Mouse (Mus musculus): ENCODE measurements around the gene 9630041A04Rik.

Gene 9630041A04Rik

DNA sequence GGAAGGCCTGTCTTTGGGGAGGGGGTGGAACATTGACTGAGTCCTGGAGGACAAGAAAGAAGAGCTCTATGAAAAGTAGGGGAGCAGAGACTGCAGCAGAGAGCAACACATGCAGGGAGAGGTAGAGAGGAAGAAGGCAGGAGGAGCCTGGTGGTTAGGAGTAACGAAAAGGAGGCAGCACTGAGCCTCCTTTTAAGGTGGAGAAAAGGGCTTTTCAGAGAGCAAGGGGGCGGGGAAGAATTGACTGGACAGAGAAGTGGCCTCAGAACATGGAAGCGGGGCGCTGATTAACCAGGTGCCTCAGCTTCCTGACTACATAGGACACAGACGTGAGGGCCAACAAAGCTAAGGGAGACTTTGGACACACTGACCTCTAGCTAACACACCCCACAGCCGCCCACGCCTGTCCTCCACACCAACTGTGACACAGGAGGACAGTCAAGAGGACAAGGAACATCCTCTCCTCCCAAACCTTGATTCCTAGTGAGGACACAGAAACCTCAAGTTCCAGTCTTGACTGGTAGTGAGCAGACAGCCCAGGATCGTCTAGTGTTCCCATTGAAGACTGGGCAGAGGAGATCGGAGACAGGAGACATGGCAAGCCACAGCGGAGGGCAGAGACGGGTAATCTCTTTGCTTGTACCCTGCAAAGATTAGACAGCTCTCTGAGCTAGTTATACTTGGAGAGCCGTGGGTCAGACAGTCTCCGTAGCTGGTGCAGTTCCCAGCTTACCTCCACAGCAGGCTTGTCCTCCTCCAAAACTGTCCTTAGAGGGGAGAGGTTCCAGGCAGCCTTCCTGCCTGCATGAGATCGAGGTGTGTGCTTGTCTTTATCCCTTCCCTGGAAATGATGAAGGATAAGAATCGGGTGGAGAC, at the start of gene 9630041A04Rik:
Gene 9630041A04Rik, plus strand, starts transcription at position 246 of the 876 bp plus-strand sequence.
- no peak for DNase-seq (ENCODE audit: inconsistent age in 2 of 2, low spot score in 1 of 2)

DNA sequence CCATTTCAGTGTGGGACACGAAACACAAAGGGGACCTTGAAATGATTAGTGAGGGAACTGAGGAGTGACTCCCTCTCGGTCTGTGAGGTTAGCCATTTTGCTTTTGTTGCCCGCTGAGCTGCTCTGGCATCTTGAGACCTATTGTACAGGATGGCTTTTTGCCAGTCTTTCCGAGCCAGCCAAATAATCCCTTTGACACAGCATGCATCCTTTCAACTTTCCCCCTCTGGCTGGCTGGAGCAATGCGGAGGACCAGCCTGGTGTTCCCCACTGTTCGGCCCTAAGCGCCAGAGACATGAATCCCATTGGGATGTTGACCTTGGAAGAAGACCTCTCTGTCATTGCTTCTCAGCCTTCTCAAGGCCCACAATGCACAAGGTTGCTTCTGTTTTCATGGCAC, 37.7 kb upstream of the 9630041A04Rik start:
- DNase-seq (ENCODE audit: inconsistent age in 2 of 2, low spot score in 1 of 2) = peak in 1 of 2 experiments; percentile 28

DNA sequence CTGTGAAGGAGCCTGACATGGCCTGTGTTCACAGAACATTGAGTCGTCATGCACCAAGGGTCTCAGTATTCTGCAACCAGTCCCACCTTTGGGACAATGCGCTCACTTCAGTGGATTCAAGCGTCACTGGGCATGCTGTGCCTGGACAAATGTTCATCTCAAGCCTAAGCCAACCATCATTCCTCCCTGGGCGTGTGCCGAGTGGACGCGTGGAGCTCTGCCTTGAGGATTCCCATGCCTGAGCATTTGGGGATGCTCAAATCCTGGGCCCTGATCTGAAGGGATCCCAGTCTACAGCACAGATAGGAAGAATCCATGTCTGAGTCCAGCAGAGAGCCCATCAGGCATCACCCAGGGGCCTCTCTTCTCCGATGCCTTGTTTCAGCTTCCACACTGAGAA, 36.0 kb upstream of the 9630041A04Rik start:
- no peak for DNase-seq (ENCODE audit: inconsistent age in 2 of 2, low spot score in 1 of 2)

DNA sequence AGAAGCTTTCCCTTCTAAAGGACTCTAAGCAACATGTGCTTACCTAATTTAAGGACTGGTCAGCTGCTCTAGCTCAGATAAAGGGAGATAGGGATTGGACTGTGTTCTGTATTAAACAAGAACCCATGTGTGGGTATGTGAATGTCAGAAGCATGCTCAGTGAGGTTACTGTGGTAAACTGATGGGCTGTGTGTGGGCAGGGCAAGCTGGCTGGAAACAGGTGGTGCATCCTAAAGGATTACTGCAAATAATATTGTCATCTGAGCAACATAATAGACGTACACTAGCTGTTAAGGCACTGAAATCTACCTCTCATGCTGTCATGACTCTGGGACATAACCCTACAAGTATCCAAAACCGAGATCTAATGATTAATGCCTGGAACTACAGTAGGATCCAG, 28.0 kb upstream of the 9630041A04Rik start:
- no peak for DNase-seq (ENCODE audit: inconsistent age in 2 of 2, low spot score in 1 of 2)

DNA sequence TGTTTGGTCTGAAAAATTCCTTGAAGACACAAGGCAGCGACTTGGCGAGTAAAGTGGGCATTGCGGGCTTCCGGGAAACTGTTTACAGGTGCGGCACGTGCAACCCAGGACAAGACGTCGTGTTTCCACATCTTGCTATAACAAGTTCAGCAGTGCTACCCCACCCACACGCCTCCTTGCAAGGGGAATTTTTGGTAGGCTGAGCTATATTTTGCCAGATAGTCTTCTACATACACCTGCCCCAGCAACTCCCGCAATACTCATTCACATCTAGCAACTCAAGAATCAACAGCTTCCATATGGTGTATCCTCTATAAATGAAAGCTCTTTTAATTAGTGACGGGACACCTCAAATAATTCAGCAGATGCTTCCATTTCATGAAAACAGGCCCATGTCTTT, 20.5 kb upstream of the 9630041A04Rik start:
- DNase-seq (ENCODE audit: inconsistent age in 2 of 2, low spot score in 1 of 2) = no peak

DNA sequence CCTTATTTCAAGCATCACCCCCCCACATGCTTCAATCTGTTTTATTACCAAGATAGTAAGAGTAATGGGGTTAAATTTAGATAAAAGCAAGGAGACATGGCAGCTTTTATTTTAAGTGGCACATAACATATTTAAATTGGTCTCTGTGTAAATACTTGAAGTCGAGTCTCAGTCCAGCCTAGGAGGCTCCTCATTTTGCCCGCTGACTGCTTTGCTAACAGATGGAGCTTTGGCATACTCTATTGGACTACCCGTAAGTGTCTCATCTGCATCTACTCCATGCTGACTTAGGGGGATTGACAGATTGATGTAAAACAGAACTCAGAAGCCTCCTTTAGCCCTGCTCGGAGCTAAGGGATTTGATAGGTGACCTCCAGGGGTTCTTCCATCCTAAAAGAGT, 17.7 kb upstream of the 9630041A04Rik start:
- no peak for DNase-seq (ENCODE audit: inconsistent age in 2 of 2, low spot score in 1 of 2)

DNA sequence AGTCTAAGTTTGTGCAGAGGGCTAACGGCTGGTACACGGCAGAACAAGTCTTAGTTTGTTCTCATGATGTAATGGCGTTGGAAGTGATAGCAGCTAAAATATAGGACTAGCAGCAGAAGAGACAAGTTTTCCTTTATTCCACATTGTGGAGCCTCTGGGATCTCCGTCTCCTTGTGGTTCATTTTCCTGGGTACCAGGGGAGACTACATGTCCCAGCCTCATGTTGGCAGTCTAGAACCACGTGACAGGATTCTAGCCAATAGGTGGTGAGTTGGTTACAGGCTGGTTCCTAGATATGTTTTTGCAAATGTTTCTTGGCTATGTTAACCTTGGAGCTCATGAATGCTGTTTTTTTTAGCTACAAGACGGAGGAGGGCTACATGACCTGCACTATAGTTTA, 15.9 kb upstream of the 9630041A04Rik start:
- DNase-seq (ENCODE audit: inconsistent age in 2 of 2, low spot score in 1 of 2) = peak; percentile 7 to 54

DNA sequence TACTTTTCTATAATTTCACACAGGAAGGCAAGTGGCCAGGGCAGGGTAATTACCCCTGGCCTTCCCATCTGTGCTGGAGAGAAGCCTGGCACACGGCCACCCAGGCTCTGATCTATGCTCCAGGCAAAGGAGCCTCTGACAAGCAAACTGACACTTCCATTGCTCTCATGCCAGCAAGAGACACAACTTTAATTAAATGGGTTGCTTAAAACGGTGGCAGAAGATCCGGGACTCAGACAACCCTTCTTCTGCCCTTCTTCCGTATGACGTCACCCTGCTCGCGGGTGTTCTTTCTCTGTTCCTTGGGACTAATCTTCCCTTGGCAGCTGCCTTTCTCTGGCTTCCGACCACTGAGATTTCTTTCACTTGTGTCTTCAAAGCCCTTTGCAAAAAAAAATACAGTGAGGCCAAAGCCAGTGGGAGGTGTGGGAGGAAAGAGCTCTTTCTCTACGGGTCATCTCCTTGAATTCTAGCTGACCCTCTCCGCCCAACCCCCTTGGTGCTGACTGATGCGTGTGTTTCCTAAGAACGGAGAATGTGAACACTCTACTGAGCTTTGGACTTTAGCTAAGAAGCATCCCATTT, 932 bp downstream of the 9630041A04Rik start:
- peak; percentile 23 to 56 for DNase-seq (ENCODE audit: inconsistent age in 2 of 2, low spot score in 1 of 2)

DNA sequence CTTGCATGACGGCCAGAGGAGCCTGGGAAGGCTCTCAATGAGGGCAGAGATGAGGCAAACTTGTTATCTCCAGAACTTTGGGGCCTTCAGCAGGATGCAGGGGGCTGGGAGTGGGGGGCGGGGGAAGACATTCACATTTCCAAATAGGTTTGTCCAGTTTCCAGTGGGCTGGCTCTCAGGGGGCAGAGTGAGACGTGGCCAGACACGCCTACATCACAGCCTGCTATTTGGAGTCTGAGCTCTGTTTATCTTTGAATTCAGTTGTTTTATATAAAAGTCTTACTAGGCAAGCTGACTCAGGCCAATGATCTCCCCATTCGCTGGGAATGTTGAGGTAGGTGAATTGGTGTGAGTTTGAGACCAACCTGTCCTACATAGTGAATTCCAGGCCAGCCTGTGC, 1.5 kb downstream of the 9630041A04Rik start:
- DNase-seq (ENCODE audit: inconsistent age in 2 of 2, low spot score in 1 of 2) = no peak

DNA sequence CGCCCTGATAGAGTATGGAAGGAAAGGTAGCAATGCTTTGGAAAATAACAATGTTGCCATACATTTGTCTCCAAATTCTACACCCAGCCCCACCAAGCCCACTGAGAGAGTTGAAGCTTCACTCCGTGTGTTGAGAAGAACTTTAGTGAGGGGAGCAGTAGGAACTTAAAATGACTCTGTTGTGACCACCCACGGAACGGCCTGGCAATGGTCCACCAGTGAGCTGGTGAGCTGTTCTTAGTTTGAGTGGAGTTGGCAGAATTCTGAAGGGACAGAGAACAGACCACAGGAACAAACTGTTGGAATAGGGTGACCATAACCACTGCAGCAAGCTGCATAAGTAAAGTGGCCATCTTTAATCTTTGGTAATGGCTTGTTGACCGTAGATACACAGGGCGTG, 7.0 kb downstream of the 9630041A04Rik start:
- DNase-seq (ENCODE audit: inconsistent age in 2 of 2, low spot score in 1 of 2) = no peak

DNA sequence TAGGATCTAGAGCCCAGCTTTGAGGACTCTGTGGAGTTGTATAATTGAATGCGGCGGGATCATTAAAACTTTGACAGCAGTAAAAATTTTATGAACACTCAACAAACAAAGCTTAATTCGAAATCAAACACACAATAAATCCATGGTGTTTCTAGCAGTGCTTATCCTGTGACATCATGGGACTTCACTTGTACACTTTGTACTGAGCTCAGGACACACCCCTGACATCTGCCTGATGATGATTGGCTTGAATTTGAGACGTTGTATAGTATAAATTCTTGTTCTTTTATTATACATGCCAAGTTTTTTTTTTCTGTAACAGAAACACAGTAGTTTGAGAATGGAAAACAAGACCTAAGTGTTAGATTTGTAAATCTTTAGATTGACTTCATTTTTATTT, 8.4 kb downstream of the 9630041A04Rik start:
- DNase-seq (ENCODE audit: inconsistent age in 2 of 2, low spot score in 1 of 2) = no peak

DNA sequence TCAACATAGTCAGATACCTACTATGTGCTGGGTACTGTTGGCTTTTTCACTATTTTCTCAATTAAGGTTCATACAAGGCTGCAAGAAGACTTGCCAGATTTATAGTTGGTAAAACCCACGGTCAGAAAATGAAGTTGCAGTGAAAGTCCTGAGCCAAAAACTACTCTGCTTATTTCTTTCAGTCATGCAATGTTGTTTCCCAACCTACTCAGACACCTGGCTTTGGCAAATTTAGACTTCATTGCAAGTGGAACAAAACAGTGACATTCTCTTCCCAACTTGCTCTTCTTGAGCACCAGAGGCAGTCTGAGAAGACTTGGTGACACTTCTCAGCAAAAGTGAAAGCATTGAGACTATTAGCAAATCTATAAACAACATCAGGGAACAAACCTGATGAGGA, 13.7 kb downstream of the 9630041A04Rik start:
- no peak for DNase-seq (ENCODE audit: inconsistent age in 2 of 2, low spot score in 1 of 2)

DNA sequence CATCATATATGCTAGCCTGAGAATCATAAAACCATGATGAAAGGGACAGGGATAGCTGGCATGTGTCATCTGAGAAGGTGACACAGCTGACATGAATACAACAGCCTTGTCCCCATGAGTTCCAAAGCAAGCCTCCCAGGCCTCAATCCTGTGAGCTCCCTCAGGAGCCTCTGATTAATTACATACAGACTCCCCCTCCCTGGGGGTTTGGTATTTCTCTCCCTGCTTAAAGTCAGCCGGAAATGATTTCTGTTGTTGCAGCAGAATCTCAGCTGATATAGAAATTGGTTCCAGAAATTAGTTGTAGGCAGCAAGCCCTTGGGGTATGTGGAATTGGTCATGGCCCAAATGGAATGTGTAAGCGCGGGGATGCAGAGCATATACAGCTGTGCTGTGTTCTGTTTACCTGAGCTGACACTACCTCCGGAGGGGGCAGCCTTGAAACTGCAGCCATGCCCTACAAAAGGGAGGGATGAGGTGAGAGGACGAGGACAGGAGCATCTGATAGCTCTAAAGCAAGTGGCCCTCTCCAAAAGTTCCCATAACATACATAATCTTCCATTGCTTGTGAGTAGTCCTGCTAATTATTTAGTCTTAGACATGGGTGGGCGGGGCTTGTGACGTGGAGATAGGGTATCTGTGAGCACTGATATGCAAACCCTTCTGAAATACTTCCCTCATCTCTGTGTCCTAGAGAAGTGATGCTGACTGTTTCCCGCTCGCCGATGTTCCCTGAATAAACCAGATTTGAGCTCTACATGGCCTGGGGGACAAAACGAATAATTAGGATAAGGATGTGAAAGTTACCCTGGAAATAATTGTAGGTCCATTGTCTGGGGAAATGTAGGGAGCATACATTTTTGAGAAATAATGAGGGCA, 15.7 kb downstream of the 9630041A04Rik start:
- DNase-seq (ENCODE audit: inconsistent age in 2 of 2, low spot score in 1 of 2) = no peak

DNA sequence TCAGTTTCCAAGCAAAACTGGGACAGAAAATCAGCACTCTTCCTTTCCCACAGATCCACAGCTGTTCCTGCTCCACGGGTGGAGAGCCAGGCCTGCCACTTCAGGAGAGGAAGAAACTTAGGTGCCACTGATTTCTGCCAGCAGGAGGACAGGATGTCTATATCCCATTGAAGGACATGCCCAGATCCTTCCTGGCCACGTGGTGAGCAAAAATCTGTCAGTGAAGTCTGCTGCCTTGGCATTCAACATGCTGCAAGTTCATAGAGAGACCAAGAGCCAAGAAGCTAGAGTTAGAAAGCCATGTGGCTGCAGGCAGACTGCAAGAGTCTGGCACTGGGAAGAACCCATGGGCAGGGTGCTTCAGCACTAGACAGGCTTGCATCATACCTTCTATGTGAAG, 21.7 kb downstream of the 9630041A04Rik start:
- no peak for DNase-seq (ENCODE audit: inconsistent age in 2 of 2, low spot score in 1 of 2)

DNA sequence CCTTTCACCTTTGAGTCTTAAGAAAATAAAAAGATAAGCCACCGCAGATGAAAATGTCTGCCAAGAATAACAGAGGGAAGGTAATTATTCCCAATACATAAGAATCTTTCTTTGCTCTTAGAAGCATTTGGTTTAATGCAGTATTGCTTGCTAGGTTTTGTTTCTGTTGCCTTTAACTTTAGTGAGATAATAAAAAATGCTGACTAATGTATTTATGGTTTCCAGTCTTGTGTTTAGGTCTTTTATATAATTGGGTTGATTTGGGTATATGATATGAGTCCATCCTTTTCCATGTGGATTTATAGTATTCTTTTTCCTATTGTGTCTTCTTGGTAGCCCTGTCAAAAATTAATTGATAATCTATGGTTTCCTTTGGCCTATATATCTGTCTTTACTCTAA, 36.2 kb downstream of the 9630041A04Rik start:
- no peak for DNase-seq (ENCODE audit: inconsistent age in 2 of 2, low spot score in 1 of 2)

DNA sequence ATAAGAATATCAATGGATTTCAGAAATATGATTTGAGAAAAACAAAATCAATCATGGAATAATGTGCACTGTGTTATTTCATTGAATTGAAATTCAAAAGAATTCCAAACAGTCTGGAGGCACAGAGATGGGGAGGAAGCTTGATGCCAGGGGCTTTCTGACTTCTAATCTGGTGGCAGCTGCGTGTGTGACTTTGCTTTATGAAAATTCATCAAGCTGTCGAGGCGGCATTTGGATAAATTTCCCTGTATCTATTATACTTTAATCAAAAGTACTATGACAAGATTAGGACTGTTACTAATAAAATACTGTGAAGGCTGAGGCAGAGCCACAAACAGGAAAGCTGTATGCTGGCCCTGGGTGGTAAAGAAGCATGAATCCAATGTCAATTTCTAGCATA, 41.8 kb downstream of the 9630041A04Rik start:
- DNase-seq (ENCODE audit: inconsistent age in 2 of 2, low spot score in 1 of 2) = no peak

DNA sequence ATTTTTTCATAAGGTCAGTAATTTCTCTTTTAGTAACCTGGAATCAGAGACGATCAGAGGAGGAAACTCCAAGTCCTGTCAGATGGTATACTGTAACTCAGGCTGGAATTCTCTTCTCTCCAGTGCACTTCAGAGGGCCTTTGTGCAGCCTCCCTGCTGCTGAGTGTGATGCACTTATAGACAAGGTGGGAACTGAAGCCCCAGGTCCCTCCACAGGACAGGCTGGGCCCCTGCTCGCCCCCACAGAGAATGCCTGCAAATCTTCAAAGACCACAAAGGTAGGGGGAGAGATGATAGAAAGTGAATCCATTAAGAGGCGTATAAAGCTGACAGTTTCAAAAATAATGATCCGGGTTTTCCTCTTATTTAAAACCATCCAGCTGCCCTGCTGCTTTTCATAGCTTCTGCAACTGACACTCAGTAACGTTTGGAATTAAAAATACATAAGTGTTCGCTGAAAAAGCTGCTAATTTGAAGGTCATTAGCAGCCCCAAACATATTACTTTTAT, 46.2 kb downstream of the 9630041A04Rik start:
- no peak for DNase-seq (ENCODE audit: inconsistent age in 2 of 2, low spot score in 1 of 2)

DNA sequence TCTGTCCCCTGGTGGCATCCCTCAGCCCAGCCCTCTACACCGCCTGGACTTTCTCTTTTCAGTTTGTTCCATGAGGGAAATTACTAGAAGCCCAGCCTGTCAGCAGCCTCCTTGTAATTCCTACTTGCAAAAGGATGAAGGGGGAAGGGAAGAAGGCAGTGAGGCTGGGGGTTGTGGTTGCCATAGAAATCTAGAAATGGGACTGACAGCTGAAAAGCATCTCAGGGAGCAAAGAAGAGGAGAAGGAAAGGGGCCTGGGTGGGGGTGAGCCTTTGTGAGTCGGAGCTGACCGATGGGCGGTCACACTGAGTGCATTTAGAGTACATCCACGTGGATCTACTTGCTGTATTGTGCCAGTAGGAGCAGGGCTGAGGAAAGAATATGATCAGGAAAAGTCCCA, 47.2 kb downstream of the 9630041A04Rik start:
- DNase-seq (ENCODE audit: inconsistent age in 2 of 2, low spot score in 1 of 2) = no peak

DNA sequence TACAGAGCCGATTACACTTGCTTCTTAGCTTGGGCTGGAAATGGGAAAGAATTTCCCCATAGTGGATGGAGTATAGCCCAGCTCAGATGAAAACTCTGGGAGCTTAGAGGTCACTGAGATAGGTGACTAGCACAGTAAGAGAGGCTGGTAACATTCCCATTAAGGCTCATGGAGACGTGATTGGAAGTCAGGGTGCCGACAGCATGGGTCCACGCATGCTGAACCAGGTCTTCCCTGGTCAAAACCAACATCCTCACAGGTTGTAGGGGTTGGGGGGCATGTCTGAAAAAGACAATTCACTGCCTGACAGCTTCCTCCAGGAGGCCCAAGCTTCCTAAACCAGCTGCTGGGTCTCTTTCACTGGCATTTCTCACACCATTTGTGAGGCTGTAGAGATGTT, 47.9 kb downstream of the 9630041A04Rik start:
- no peak for DNase-seq (ENCODE audit: inconsistent age in 2 of 2, low spot score in 1 of 2)

DNA sequence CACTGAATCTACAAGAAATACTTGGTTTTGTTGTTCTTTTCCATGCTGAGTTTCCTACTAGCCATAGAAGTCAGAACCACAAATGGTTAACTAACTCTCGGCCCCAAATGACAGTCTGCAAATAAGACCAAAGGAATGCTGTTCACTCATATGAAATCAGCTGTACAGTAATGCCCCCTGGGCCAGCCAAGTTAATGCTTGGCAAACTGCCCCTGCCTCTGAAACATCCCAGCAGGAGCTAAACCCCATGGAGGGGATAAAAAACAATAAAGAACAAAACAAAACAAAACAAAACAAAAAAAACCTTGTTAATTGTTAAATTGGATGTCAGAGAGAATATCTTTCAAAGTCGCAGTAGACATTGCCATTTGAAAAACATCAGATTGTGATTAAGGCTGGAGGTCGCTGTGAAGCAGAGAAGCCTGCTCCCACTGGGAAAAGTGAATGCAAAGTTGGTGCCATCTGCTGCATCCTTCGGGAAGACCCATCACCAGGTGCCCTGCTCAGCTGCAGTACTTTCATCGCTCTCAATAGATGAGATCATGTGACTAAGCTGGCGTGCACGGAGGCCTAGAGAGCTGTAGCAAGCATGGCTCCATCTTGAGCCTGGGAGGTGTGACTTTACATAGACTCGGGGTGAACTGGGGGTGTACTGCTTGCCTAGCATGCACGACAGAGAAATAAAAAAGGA, 49.7 kb downstream of the 9630041A04Rik start:
- DNase-seq (ENCODE audit: inconsistent age in 2 of 2, low spot score in 1 of 2) = no peak

DNA sequence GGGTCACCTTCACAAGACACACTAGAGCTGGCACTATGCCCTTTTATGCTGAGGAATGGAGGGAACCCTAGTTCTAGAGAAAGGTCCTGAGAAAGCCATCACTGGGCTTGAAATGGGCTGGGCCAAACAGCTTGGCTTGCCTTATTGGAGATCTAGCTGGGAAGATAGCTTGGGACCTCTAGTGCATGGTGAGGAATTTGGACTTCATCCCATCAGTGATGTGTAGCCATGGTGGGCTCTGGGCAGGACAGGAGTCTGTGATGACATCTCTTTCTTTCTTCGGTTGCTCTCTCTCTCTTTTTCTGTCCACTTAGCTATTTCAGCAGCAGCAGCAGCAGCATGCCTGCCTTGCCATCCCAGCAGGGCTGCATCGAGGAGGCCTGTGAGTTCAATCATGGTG, 53.4 kb downstream of the 9630041A04Rik start:
- DNase-seq (ENCODE audit: inconsistent age in 2 of 2, low spot score in 1 of 2) = no peak
